Mouse (Mus musculus) liver, embryonic 14.5 days (tissue): ENCODE measurements around the gene Pum2.

Source experiments
- CTCF ChIP-seq: IDR thresholded peaks from 2 replicates; pipeline ENCODE4 v1.5.1; 2016; ENCODE audit warnings: antibody characterized with exemption, low read depth, control low read depth
- EP300 ChIP-seq: IDR thresholded peaks from 2 replicates; pipeline ENCODE4 v1.6.1; 2016; ENCODE audit warnings: antibody characterized with exemption, low read depth

- TF ChIP-seq EP300 (no peak), CTCF (peak; percentile 54)
Measured at GRCm38 (mm10) chr12:8758029-8758428, 84.1 kb downstream of the Pum2 start.
